Mouse (Mus musculus): Measurements from ENCODE around the gene Rabgap1l. TPM values are rescaled to one million over a fixed set of nuclear protein-coding genes. Genes with fewer than 3 reads are reported as not detected.
"Not testable (repeated sequence)": the region's sequence is repeated elsewhere in the genome, so short reads cannot be mapped to it uniquely, and the experiment has no call there.

Rabgap1l gene
- total and polyA plus RNA-seq, 3 experiments, result 1.8 to 29.5 (median 24.2) TPM

DNA sequence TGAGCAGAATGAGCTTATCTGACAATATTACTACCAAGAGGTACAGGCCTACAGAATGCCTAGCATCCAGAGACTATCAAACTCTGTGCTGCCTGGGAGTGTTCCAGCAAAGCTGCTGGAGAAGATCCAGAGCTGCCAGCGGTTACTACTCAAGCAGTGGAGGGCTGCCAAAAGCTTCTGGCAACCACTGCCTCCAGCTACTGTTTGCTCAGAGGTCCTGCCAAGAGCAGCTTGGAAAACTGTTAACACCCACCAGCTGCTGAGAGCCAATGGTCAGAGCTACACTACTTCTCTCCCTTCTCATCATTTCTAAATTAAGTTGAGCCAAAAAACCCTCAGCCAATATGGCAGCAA lies 99.9 kb downstream of the Rabgap1l start:
- peak; percentile 92 for DNase-seq

DNA sequence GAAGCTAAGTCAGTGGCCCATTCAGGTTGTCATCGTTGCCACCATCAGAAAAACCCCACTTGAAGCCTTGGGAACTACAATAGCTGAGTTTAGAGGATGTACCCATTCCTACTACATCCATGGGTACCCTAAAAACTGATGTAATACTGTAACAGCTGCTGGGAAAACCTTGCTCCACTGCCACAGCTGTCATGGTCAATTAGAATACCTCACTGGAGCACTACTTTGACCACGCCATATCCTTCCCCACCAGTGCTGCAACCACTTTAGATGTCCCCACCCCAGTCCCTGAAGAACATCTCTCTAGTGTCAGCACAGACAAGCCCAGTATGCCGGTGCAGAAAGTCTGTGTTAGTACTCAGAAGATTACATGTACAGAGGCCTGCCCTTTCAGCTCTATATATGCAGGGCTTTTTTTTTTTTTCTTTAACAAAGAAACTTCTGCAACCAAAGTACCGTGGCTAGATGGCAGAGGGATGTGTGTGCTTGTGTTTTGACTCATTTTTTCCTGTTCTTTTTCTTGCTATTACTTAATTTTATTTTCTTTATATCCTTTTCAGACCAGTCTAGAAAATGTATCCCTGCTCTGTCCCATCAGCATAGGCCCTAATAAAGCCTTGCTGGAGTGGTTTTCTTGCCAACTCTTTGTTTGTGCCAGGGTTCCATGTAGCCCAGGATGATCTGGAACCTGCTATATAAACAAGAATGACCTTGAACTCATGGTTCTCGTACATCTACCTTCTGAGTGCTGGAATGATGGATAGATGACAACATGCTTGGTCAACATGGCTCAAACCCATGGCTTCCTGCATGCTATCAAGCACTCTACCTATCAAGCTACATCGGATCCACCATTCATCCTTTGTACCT lies 100.6 kb downstream of the Rabgap1l start:
- no peak for DNase-seq

DNA sequence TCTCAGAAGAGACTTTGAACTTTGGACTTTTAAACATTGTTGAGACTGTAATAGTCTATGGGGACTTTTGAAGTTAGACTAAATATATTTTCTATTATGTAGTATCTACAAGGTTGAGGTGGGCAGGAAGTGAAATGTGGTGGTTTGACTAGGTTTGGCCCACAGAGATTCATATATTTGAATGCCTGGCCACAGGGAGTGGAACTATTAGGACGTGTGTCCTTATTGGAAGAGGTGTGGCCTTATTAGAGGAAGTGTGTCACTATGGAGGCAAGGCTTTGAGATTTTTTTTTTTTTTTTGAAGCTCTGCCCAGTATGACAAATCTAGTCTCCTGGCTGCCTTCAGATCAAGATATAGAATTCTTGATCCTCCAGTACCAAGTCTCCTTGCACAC lies 101.8 kb downstream of the Rabgap1l start:
- DNase-seq, result no peak

DNA sequence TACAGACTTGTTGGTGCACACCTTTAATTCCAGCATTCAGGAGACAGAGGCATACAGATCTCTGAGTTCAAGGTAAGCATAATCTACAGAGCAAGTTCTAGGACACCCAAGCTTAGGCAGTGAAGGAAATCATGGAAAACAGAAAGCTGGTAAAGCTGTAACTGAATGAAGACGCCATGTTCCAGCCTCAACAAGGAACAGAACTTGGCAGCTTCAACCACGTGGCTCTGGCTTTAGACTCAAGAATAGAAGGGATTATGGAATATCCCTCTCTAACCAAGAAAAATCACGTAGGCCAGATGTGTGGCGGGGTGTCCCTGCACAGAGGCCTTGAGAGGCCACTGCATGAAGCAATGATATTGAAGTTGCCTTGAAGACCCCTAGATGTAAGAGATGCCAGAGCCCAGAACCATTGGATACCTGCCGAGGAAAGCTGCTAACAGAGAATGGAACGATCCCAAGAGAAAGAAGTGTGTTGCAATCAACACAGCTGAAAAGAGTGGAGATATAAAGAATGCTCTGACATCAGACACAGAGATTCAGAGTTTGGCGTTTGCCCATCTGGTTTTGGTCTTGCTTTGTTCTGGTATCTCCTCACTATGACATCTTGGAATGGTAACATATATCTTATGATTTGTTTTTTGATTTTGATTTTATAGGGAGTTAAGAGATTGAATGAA lies 102.4 kb downstream of the Rabgap1l start:
- no peak for DNase-seq

DNA sequence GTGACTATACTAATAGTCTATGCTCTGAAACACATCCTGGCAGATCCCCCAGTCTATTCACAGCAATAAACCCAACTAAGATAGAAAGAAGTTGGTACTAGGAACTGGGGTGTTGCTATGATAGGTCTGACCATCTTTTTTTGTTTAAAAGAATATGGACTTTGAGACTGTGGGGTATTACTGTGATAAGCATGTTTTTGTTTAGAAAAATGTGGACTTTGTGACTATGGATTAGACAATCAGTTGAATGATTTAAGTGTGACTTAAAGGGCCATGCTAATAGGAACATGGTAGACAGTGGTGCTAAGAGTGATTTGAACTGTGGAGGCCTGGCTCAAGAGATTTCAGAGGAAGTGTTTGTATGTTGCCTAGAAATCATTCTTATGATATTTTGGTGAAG lies 103.5 kb downstream of the Rabgap1l start:
- DNase-seq, result no peak

DNA sequence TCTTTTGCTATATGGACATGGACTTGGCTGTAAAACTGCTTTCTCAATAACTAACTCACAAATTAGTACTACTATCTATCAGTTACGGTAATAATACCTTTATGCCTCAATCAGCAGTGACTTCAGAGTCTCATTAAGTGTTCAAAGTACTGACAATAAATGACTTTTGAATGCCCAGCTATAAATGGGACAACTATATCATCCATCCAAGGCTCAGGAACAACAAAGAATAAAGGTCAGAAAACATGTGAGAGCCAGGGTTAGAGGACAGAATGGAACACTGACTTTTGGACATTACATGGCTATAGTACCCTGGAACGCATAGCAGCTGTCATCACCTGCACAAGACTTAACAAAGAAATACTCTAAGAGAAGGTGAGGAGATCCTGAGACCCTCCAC lies 108.8 kb downstream of the Rabgap1l start:
- no peak for DNase-seq

DNA sequence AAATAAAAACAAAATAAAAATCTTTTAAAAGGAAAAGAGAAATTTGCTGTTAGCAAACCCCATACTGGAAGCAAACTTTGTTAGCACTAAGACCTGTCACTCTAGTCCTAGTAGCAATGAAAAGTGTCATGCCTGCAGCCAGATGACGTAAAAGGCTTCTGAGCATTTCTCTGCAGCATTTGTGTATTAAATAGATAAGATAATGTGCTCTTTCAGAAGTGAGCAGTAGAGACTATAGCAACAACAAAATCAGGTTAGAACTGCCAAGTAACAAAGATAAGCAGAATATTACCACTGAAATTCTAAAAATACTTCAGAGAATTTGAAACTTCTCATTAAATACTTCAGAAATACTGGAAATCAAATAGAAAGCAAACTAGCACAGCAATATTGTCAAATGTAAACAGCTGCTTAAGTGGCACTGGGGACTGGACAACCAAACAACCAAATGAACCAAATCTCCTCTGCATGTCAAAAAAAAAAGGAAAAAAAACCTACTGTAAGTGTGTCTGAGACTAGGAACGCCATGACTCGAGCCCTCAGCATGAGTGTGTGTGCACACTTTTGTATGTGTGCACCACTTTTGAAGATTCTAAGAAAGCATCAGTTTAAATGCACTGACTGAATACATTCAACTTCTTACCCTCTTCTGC lies 111.5 kb downstream of the Rabgap1l start:
- DNase-seq, result no peak

DNA sequence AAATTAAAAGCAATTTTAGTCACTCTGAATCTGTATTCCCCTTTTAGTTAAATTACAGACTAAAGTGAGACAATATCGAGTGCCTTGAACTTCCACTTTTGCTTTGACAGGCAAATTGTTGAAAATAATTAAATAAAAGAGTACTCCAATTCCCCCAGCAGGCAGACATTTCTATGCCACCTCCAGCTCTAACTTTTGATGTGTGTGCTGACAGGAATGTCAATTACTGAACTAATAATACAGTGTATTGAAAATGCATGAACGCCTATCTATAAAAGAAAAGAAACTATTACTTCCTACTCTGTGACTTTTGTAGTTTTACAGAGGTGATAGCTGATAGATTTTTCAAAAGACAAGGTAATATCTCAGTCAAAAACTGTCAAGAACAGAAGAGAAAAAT lies 118.2 kb downstream of the Rabgap1l start:
- DNase-seq, result no peak

DNA sequence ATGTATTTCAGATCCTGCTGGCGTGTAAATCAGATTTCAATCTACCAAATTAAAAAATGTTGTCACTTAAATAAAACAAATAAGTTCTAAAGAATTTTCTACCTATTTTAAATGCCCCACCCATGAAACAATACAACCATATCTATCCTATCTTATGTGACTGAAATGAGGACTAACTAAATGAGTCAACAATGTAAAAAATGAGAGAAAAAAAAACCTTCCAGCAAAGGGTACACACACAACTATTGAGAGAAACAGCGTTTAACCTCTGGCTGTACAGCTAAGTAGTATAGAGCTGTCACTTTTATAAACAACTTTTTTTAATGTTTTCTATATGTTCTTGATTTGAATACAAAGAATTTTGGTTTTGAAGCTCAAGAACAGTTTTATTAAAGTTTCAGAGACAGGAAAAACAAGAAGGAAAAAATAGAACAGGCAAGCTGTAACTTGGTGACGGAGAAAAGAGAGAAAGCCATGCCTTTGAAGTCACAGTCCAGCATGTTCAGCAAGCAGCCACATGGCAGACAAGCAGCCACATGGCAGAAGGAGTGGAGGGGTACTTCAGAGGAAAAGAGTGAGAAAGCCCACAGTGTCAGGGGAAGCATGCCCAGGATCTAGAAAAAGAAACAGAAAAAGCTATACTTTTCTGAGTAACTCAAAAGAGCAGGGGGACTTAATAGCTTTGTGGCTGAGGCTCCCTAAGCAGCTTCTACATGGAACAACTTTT lies 120.8 kb downstream of the Rabgap1l start:
- no peak for DNase-seq

DNA sequence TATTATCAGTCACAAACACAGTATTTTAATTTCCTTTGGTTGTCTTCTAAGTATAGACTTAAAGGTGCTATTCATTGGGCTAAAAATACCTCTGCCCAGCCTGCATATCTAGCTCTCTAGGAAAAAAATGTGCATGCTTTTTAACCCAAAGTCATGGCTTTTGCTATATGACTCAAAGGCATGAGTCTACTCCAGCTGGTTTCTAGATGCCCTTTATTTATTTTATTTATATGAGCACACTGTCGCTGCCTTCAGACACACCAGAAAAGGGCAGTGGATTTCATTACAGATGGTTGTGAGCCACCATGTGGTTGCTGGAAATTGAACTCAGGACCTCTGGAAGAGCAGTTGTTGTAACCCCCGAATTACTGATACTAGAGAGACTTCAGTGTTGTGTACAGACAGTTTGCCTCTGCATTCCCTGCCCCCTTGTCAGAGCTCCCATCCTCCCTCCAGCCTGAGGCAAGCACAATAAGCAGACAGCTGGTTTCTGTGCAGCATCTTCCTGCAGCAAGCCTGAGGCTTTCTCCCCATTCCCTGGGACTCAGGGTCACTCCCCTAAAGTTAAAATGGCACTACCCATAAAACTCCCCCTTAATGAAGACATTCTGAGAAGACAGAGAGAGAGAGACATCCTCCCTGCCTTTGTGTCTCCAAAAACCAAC lies 137.1 kb downstream of the Rabgap1l start:
- DNase-seq, result no peak

DNA sequence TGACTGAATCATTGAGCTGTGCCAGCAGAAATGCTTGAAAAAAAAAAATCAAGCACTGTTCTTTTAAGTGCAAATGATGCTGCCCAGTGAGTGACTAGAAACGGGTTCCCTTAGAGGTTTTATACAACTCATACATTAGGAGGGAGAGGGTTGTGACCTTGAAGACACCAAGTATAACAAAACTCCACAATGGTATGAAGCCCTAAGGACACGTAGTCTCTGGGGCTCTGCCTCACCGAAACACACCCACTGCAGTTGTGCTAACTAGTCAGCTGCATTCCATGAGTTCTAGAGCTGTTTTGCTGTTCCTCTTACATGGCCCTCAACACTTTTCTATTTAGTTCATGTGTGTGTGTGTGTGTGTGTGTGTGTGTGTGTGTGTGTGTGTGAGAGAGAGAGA lies 141.3 kb downstream of the Rabgap1l start:
- DNase-seq, result no peak

DNA sequence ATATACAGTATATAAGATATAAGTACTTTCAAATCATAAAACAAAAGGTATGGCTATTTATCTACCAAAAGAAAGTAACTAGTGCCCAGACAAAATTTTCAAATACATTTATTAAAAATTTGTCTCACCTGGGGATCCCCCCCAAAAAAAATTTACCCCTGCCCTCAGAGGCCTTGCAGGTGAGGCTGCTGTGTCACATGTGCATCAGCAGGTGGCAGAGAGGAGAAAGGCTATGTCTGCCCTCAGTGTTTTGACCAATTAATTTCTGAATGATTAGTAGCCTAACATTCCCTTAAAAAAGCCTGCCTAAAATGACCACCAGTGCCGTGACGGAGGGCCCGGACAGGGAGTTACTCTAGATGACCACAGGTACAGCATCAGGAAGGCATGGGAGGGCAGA lies 147.6 kb downstream of the Rabgap1l start:
- no peak for DNase-seq

DNA sequence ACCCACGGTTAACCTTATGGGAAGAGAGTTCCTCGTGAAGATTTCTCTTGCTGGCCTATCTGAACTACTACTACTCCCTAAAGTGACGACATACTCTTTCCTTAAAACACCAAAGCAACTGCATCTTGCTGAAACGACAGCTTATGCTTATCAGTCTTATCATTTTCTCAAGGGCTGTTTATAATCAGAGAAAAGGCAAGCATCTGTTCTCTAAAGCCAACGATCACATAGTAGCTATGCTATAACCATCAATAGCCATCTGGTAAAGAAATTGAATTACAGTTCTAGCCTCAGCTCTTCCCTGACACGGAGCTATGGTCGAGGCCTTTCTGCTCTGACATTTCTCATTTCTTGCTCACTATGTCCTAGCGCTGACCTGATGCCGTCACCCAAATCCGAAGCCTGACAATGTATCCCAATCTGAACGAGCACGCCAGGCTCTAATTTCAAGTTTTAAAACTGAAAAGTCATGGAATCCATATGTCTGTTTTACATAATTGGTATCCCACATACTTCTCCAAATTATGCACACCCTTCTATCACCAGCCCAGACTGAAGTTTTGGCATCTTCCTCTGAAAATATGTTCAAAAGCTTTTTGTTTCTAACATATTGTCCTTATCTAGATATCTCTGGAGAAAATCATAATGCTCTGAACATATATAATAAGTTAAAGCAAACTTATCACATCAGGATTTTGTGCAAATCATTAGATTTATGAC lies 164.6 kb downstream of the Rabgap1l start:
- no peak for DNase-seq

DNA sequence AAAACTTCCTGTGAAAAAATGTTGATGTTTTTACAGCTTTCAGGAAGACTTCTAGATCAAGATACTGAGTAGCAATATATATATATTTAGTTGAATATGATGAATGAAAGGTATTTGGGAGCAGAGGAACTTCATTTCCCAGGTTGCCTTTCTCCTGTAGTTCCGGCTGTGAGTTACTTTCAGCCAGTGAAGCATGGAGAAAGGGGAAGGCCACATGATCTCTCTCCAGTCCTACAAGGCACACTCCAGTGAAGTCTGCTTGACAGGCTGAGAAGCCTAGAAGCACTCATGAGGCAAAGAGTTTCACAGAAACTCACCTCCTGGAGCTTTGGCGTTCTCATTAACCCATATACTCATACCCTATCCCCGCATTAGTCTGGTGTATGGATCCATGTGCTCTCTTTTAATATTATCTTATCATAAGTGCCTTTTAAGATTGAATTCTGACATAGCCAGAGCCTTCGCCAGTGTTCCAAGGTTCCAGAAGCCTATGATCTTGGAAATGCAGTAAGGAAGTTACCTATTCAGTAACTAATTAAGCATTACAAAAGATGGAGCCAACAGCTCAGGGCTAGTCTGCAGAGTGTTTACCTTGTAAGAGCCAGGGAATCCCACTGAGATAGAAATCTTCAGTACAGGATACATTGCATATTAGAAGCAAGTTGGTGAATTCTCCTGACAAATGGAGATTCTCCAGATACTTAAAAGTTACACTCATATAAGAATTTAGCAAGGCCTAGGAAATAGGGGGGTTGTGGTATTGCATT lies 168.5 kb downstream of the Rabgap1l start:
- not testable (repeated sequence) for DNase-seq

DNA sequence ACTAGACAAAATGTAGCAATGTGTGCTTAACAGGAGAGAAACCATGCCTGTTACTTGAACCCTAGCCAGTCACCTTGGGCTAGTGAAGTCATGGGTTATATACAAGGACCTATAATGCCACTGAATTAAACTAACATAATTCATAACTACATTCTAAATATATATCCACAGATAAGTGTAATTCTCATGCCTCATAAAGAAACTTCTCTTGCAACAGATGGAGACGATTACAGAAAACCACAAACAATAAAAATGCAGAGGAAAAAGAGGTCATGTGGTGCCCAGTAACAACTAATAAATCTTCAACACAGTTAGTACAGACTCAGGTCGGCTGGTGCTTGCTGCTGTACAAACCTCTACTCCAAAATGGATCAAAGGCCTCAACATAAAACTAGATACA lies 174.8 kb downstream of the Rabgap1l start:
- DNase-seq, result no peak

DNA sequence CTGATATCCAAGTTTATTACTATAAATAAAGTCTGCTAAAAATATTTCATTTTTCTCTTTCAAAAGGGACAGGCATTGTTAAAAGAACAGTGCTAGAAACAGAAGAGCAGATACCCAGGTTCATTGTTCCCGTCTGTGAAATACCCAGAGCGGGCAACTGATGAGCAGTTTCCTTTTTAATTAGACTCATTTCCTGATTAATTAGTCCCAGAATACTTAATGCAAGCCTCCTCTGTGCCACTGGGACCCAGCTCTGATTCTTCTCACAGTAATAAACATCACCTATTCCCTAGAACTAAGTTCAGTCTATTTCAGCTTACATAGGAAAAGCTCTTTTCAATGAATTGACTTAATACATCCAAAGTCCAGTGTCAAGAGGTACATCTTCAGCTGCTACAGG lies 186.6 kb downstream of the Rabgap1l start:
- no peak for DNase-seq

DNA sequence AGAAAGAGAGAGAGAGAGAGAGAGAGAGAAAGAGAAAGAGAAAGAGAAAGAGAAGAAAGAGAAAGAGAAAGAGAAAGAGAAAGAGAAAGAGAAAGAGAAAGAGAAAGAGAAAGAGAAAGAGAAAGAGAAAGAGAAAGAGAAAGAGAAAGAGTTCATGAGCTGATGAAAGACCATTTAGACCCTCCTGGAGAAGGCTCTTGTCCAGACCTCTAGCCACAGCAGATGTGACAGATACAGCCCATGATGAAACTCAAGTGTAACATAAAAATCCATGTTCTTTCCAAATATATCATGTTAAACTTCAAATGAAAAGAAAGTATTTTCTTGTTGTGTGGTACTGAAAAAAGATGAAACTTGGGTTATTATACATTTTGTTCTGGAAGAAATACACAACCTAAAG lies 189.7 kb downstream of the Rabgap1l start:
- DNase-seq, result not testable (repeated sequence)

DNA sequence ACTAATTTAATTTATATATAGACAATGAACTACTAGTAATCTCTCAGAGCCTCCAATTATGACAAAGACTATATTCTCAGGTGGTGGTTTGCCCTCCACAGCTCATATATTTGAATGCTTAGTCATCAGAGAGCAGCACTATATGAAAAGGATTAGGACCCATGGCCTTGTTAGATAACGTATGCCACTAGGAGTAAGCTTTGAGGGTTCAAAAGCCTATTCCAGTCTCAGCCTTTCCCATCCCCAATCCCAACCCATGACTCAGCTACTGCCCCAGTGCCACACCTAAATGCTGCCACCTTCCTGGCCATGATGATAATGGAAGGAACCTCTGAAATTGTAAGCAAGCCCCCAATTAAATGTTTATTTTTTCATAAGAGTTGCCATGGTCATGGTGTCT lies 195.6 kb downstream of the Rabgap1l start:
- DNase-seq, result no peak

DNA sequence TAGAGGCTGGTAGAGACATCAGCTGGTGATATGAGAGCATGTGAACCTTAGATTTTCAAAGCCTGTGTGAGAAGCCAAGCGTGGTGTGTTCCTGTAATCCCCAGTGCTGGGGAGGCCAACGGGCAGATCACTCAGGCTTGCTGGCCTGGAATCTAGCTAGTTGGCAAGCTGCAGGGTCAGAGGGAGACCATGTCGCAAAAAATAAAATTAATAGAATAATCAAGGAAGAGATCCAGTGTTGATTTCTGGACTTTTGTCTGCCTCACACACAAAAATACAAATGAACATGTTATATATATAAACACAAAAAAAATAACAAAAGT lies 196.1 kb downstream of the Rabgap1l start:
- DNase-seq, result no peak

DNA sequence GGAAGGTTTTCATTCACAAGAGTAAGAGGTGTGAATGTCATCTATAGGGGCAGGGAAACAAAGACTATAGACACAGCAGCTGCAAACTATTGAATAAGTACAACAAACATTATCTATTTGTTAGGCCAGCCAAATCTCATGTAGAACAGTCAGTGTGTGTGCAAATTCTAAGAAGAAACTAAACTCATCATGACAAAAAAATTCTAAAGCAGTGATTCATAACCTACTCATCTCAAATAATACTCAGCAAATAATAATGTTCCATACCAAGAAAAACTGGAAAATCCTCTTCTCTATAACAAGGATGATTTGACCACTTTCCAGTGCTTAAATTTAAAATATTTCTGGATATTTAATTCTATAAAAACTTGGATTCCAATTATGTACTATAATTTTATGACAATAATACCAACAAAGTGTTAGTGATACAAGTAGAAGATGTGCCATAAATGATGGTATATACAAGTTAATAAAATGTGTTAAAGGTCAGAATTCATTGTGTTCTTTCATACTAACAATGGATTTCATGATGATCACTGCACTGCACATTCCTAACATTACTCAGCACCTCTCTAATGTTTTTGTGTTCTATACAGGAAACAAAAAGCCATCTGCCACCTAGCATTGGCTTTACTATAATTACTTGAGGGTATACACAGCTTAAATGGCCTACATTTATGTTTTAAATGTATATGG lies 196.6 kb downstream of the Rabgap1l start:
- no peak for DNase-seq
